Mouse (Mus musculus) cerebellum, postnatal 25 days (tissue): ENCODE data around the gene Cd36.
A peak's percentile ranks its signal among the peaks of the same experiment; 100 is the strongest.
"Not testable (repeated sequence)": the region's sequence is repeated elsewhere in the genome, so short reads cannot be mapped to it uniquely, and the experiment has no call there.

Experiments used
- DNase-seq, 2 experiments: peaks; one replicate each; pipeline ENCODE4 v3.0.0; 2021; ENCODE audit warnings: mixed read lengths in 2 of 2

Gene Cd36

GRCm38 (mm10) chr5:17888598-17888997, at the start of gene Cd36:
TSS of gene Cd36 (minus strand) at chr5:17888801.
- no peak for DNase-seq

GRCm38 (mm10) chr5:17934501-17934900, 45.9 kb upstream of the Cd36 start:
- no peak for DNase-seq

GRCm38 (mm10) chr5:17931588-17931987, 43.0 kb upstream of the Cd36 start:
- not testable (repeated sequence) for DNase-seq

- DNase-seq, result no peak
Measured at GRCm38 (mm10) chr5:17929006-17929567, 40.5 kb upstream of the Cd36 start.

GRCm38 (mm10) chr5:17928471-17928870, 39.9 kb upstream of the Cd36 start:
- DNase-seq, result no peak

- no peak for DNase-seq
Measured at GRCm38 (mm10) chr5:17924085-17924518, 35.5 kb upstream of the Cd36 start.

- no peak for DNase-seq
Measured at GRCm38 (mm10) chr5:17923648-17924047, 35.0 kb upstream of the Cd36 start.

GRCm38 (mm10) chr5:17918966-17919365, 30.4 kb upstream of the Cd36 start:
- DNase-seq, result peak in 1 of 2 experiments; percentile 5

- no peak for DNase-seq
Measured at GRCm38 (mm10) chr5:17904766-17905165, 16.2 kb upstream of the Cd36 start.

- DNase-seq, result no peak
Measured at GRCm38 (mm10) chr5:17898948-17899347, 10.3 kb upstream of the Cd36 start.

GRCm38 (mm10) chr5:17897641-17898040, 9.0 kb upstream of the Cd36 start:
- DNase-seq, result not testable (repeated sequence)

- no peak for DNase-seq
Measured at GRCm38 (mm10) chr5:17893577-17894172, 5.1 kb upstream of the Cd36 start.

- no peak for DNase-seq
Measured at GRCm38 (mm10) chr5:17889291-17889690, 690 bp upstream of the Cd36 start.

GRCm38 (mm10) chr5:17886377-17886776, 2.2 kb downstream of the Cd36 start:
- no peak for DNase-seq

- no peak for DNase-seq
Measured at GRCm38 (mm10) chr5:17883357-17883875, 5.2 kb downstream of the Cd36 start.

- DNase-seq, result no peak
Measured at GRCm38 (mm10) chr5:17881542-17881896, 7.1 kb downstream of the Cd36 start.

GRCm38 (mm10) chr5:17880799-17881541, 7.6 kb downstream of the Cd36 start:
- no peak for DNase-seq

GRCm38 (mm10) chr5:17879924-17880323, 8.7 kb downstream of the Cd36 start:
- DNase-seq, result no peak

GRCm38 (mm10) chr5:17877044-17877443, 11.6 kb downstream of the Cd36 start:
- no peak for DNase-seq

- no peak for DNase-seq
Measured at GRCm38 (mm10) chr5:17876637-17877036, 12.0 kb downstream of the Cd36 start.

GRCm38 (mm10) chr5:17874335-17874734, 14.3 kb downstream of the Cd36 start:
- no peak for DNase-seq

GRCm38 (mm10) chr5:17865432-17865831, 23.2 kb downstream of the Cd36 start:
- no peak for DNase-seq

- no peak for DNase-seq
Measured at GRCm38 (mm10) chr5:17863085-17863484, 25.5 kb downstream of the Cd36 start.

- no peak for DNase-seq
Measured at GRCm38 (mm10) chr5:17858399-17858798, 30.2 kb downstream of the Cd36 start.
